Mouse (Mus musculus): ENCODE measurements around the gene Npm1. TPM values are rescaled to one million over a fixed set of nuclear protein-coding genes. Genes with fewer than 3 reads are reported as not detected.

Gene Npm1
- polyA plus RNA-seq, 1 experiment from 2014 or later = 1,003 TPM

DNA sequence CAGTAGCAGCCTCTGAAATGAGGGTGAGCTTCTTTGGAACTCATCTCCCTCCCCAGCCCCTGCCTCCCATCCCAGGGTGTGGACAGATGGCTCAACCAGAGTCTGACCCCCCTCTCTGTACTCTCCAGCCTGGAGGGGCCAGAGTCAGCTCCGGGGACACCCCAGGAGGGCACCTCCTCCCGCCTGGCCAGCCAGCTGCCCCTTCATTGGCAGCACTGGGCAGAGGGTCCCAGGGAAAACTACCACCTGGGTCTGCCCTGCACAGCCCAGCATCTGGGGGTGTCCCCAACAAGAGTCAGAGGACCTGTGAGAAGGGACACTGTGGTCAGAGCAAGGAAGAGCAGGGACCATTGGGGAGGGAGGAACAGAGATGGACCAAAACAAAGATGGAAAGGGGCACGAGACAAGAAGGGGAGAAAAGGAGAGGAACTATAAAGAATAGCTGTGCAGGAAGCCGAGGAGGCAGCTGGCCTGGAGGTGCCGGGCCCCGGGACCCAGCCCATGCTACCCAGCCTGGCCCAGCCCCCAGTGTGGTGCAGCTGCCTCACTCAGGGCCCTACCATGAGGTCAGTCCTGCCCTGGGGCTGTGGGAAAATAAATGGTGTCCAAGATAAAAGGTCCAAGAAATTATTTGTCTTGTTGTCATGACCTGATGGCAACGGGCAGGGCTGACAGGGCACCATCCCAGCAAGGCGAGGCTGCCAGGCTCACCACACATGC lies 30.2 kb downstream of the Npm1 start:
- ATAC-seq (ENCODE audit: low FRiP score) (no peak), DNase-seq (ENCODE audit: low spot score, missing footprints) (no peak)
- Histone ChIP-seq H3K36me3 (ENCODE audit: control insufficient read depth, insufficient read depth, low read length) (no peaks in the 10 kb centered on the region), H3K4me1 (ENCODE audit: control insufficient read depth, insufficient read depth, low read length) (no peaks in the 10 kb centered on the region), H3K9ac (ENCODE audit: low read length) (no peak overlapping the region), H3K4me3 (ENCODE audit: low read depth, low read length) (no peak overlapping the region), H3K27ac (ENCODE audit: low read depth, low read length) (no peak overlapping the region), H3K9me3 (ENCODE audit: control insufficient read depth, low read length) (no peaks in the 10 kb centered on the region), H3K27me3 (ENCODE audit: control insufficient read depth, insufficient read depth, low read length) (no peaks in the 10 kb centered on the region), H3K4me2 (no peak overlapping the region)
- 74% methylated on average over 8 of the region's 8 CpGs for WGBS

DNA sequence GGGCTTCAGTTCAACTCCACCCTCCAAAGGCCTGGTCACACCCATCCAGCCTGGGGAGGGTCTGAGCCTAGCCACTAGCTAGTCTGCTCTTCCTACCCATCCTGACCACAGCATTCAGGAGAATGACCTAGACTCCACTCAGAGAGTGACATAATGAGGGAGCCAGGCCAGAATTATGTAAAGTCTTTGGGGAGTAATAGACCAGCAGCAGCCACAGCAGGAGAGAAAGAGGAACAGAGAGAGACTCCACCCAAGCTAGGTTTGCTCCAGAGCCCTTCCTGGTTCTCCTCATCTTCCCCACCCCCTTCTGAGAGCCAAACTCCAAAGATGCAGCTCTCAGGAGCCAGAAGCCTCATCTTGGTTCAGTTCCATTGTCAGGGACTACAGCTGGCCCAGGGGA lies 35.9 kb downstream of the Npm1 start:
- Histone ChIP-seq H3K4me1 (ENCODE audit: control insufficient read depth, insufficient read depth, low read length) (peaks cover 5% of the 10 kb centered on the region; the same call in 1 of the 2 replicates), H3K27ac (ENCODE audit: low read depth, low read length) (no peak overlapping the region), H3K9me3 (ENCODE audit: control insufficient read depth, low read length) (no peaks in the 10 kb centered on the region), H3K36me3 (ENCODE audit: control insufficient read depth, insufficient read depth, low read length) (no peaks in the 10 kb centered on the region), H3K9ac (ENCODE audit: low read length) (no peak overlapping the region), H3K4me2 (no peak overlapping the region), H3K4me3 (ENCODE audit: low read depth, low read length) (no peak overlapping the region), H3K27me3 (ENCODE audit: control insufficient read depth, insufficient read depth, low read length) (no peaks in the 10 kb centered on the region)
- DNase-seq (ENCODE audit: low spot score, missing footprints) (no peak), ATAC-seq (ENCODE audit: low FRiP score) (no peak)

GRCm38 (mm10) chr11:33122575-33123268 lies 40.3 kb downstream of the Npm1 start:
- ATAC-seq (ENCODE audit: low FRiP score) (peak; percentile 77), DNase-seq (ENCODE audit: low spot score, missing footprints) (peak; percentile 91)
- Histone ChIP-seq H3K9me3 (ENCODE audit: control insufficient read depth, low read length) (no peaks in the 10 kb centered on the region), H3K27me3 (ENCODE audit: control insufficient read depth, insufficient read depth, low read length) (no peaks in the 10 kb centered on the region), H3K36me3 (ENCODE audit: control insufficient read depth, insufficient read depth, low read length) (no peaks in the 10 kb centered on the region), H3K4me3 (ENCODE audit: low read depth, low read length) (peak overlapping the region; percentile 33), H3K4me1 (ENCODE audit: control insufficient read depth, insufficient read depth, low read length) (peaks cover 5% of the 10 kb centered on the region; the same call in 1 of the 2 replicates), H3K4me2 (peak overlapping the region; percentile 63), H3K9ac (ENCODE audit: low read length) (peak overlapping the region; percentile 71), H3K27ac (ENCODE audit: low read depth, low read length) (no peak overlapping the region)
- 2% methylated on average over 32 of the region's 37 CpGs for WGBS

DNA sequence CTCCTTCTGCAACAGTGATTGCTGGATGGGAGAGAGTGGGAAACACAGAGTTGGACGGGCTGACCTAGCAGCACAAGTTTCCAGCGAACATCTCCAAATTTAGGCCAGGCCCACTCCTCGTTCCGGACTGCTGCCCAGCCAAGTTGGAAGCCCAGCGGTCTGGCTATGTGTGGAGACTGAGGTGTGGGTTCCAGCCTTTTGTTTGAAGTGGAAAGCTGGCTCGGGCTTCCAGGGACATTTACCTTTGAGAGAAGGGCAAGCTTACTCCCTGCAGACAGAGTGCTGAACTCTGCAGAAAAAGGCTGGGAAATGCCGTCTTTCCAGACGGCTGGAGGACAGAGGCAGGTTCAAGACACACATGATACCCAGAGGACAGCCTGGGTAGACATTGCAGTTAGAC lies 43.5 kb downstream of the Npm1 start:
- Histone ChIP-seq H3K36me3 (ENCODE audit: control insufficient read depth, insufficient read depth, low read length) (no peaks in the 10 kb centered on the region), H3K4me2 (no peak overlapping the region), H3K27ac (ENCODE audit: low read depth, low read length) (no peak overlapping the region), H3K4me3 (ENCODE audit: low read depth, low read length) (no peak overlapping the region), H3K27me3 (ENCODE audit: control insufficient read depth, insufficient read depth, low read length) (no peaks in the 10 kb centered on the region), H3K9me3 (ENCODE audit: control insufficient read depth, low read length) (no peaks in the 10 kb centered on the region), H3K9ac (ENCODE audit: low read length) (no peak overlapping the region), H3K4me1 (ENCODE audit: control insufficient read depth, insufficient read depth, low read length) (peaks cover 5% of the 10 kb centered on the region; the same call in 1 of the 2 replicates)
- DNase-seq (ENCODE audit: low spot score, missing footprints) = no peak
- WGBS = 75% methylated on average over 8 of the region's 8 CpGs
- no peak for ATAC-seq (ENCODE audit: low FRiP score)

DNA sequence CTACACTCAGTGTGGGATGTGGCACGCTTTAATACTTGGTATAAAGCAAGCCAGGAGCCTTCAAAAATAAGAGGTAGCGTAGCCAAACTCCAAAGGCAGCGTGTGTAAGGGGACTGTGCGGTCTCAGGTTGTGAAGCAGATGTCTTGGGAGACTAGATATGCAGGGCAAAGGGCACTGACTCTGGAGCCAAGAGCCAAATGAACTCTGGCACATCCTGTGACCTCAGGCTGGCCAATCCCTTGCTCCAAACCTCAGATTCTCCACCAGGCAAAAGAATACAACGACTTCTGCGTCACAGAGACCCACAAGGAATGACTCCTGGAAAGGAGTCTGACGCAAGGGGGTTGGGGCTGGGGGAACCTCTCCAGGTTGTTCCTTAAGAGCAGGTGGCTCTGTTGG lies 43.9 kb downstream of the Npm1 start:
- Histone ChIP-seq H3K4me1 (ENCODE audit: control insufficient read depth, insufficient read depth, low read length) (peaks cover 5% of the 10 kb centered on the region; the same call in 1 of the 2 replicates), H3K4me2 (no peak overlapping the region), H3K9ac (ENCODE audit: low read length) (no peak overlapping the region), H3K9me3 (ENCODE audit: control insufficient read depth, low read length) (no peaks in the 10 kb centered on the region), H3K4me3 (ENCODE audit: low read depth, low read length) (no peak overlapping the region), H3K27me3 (ENCODE audit: control insufficient read depth, insufficient read depth, low read length) (no peaks in the 10 kb centered on the region), H3K27ac (ENCODE audit: low read depth, low read length) (no peak overlapping the region), H3K36me3 (ENCODE audit: control insufficient read depth, insufficient read depth, low read length) (no peaks in the 10 kb centered on the region)
- whole genome bisulfite sequencing = 84% methylated on average over 7 of the region's 7 CpGs
- ATAC-seq (ENCODE audit: low FRiP score) (no peak), DNase-seq (ENCODE audit: low spot score, missing footprints) (no peak)

DNA sequence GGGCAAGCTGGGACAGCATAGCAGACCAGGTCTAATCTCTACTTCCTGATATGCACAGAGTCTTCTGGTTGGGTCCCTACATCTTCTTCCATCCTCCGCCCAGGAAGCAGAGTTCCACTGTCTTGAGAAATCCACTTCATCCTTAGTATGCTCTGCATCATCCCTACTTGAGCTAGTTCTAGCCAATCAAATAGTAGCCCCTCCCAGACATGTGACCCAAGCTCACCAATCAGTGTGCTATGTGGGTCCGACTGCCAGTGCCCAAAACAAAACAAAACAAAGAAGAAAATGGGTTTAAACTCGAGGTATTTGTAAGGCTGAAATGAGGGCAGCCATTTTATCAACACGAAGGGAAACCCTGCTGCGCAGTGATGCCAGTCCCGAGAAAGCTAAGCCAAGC lies 44.5 kb downstream of the Npm1 start:
- Histone ChIP-seq H3K27me3 (ENCODE audit: control insufficient read depth, insufficient read depth, low read length) (no peaks in the 10 kb centered on the region), H3K4me2 (no peak overlapping the region), H3K9ac (ENCODE audit: low read length) (no peak overlapping the region), H3K36me3 (ENCODE audit: control insufficient read depth, insufficient read depth, low read length) (no peaks in the 10 kb centered on the region), H3K4me1 (ENCODE audit: control insufficient read depth, insufficient read depth, low read length) (peaks cover 5% of the 10 kb centered on the region; the same call in 1 of the 2 replicates), H3K4me3 (ENCODE audit: low read depth, low read length) (no peak overlapping the region), H3K9me3 (ENCODE audit: control insufficient read depth, low read length) (no peaks in the 10 kb centered on the region), H3K27ac (ENCODE audit: low read depth, low read length) (no peak overlapping the region)
- no peak for ATAC-seq (ENCODE audit: low FRiP score)
- WGBS = 74% methylated on average over 6 of the region's 6 CpGs
- no peak for DNase-seq (ENCODE audit: low spot score, missing footprints)

DNA sequence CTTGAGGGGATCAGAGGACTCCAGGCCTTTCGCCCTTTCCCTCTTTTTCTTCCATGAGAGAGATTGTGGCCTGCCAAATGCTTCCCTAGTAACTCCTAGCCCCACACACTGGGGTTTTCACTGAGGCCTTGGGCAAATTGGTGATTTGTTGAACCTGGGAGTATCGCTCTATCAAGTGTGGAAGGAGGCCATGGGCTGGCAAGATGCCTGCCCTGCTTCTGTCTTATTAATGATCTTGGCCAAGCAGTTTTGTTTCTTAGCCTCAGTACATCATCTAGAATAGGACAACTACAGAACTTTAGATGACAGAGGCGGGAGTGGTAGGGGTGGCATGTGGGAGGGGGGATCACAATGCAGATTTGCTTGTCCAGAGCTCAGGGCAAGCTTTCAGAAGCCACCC lies 47.2 kb downstream of the Npm1 start:
- 84% methylated on average over 3 of the region's 3 CpGs for WGBS
- ATAC-seq (ENCODE audit: low FRiP score) (no peak), DNase-seq (ENCODE audit: low spot score, missing footprints) (no peak)
- Histone ChIP-seq H3K4me2 (no peak overlapping the region), H3K36me3 (ENCODE audit: control insufficient read depth, insufficient read depth, low read length) (no peaks in the 10 kb centered on the region), H3K27me3 (ENCODE audit: control insufficient read depth, insufficient read depth, low read length) (no peaks in the 10 kb centered on the region), H3K9me3 (ENCODE audit: control insufficient read depth, low read length) (no peaks in the 10 kb centered on the region), H3K4me1 (ENCODE audit: control insufficient read depth, insufficient read depth, low read length) (no peaks in the 10 kb centered on the region), H3K27ac (ENCODE audit: low read depth, low read length) (no peak overlapping the region), H3K9ac (ENCODE audit: low read length) (no peak overlapping the region), H3K4me3 (ENCODE audit: low read depth, low read length) (no peak overlapping the region)

GRCm38 (mm10) chr11:33112407-33112806 lies 50.6 kb downstream of the Npm1 start:
- Histone ChIP-seq H3K9ac (ENCODE audit: low read length) (no peak overlapping the region), H3K4me3 (ENCODE audit: low read depth, low read length) (no peak overlapping the region), H3K36me3 (ENCODE audit: control insufficient read depth, insufficient read depth, low read length) (no peaks in the 10 kb centered on the region), H3K4me1 (ENCODE audit: control insufficient read depth, insufficient read depth, low read length) (no peaks in the 10 kb centered on the region), H3K4me2 (no peak overlapping the region), H3K9me3 (ENCODE audit: control insufficient read depth, low read length) (no peaks in the 10 kb centered on the region), H3K27ac (ENCODE audit: low read depth, low read length) (no peak overlapping the region), H3K27me3 (ENCODE audit: control insufficient read depth, insufficient read depth, low read length) (no peaks in the 10 kb centered on the region)
- WGBS = 45% methylated on average over 1 of the region's 1 CpGs
- ATAC-seq (ENCODE audit: low FRiP score) (no peak), DNase-seq (ENCODE audit: low spot score, missing footprints) (no peak)

- no peaks in the 10 kb centered on the region for H3K4me1 ChIP-seq (ENCODE audit: control insufficient read depth, insufficient read depth, low read length)
- DNase-seq (ENCODE audit: low spot score, missing footprints) (no peak), ATAC-seq (ENCODE audit: low FRiP score) (no peak)
- H3K27ac ChIP-seq (ENCODE audit: low read depth, low read length) = no peak overlapping the region
- WGBS = 83% methylated on average over 2 of the region's 2 CpGs
- no peak overlapping the region for H3K9ac ChIP-seq (ENCODE audit: low read length)
- H3K36me3 ChIP-seq (ENCODE audit: control insufficient read depth, insufficient read depth, low read length) = no peaks in the 10 kb centered on the region
- H3K4me2 ChIP-seq = no peak overlapping the region
- H3K4me3 ChIP-seq (ENCODE audit: low read depth, low read length) = no peak overlapping the region
- no peaks in the 10 kb centered on the region for H3K9me3 ChIP-seq (ENCODE audit: control insufficient read depth, low read length)
- H3K27me3 ChIP-seq (ENCODE audit: control insufficient read depth, insufficient read depth, low read length) = no peaks in the 10 kb centered on the region
These were observed 52.9 kb downstream of the Npm1 start for GRCm38 (mm10) chr11:33110111-33110510.

Measured in midbrain, embryonic 11.5 days (tissue).